Mouse (Mus musculus) urinary bladder, postnatal 14 days (tissue): Measurements from ENCODE around the gene Sp6.

Experiments used
- DNase-seq: peaks from one replicate; pipeline ENCODE4 v3.0.0; 2021; ENCODE audit warnings: low spot score

Gene Sp6

GRCm38 (mm10) chr11:97021873-97022484, 8.8 kb downstream of the Sp6 start:
- peak; percentile 71 for DNase-seq

- peak; percentile 77 for DNase-seq
These were observed 11.8 kb downstream of the Sp6 start for GRCm38 (mm10) chr11:97024977-97025376.

- peak; percentile 88 for DNase-seq
These were observed 12.6 kb downstream of the Sp6 start for GRCm38 (mm10) chr11:97025721-97026344.

GRCm38 (mm10) chr11:97029686-97030417, 16.7 kb downstream of the Sp6 start, which contains the start of gene Scrn2:
Scrn2 (plus strand) TSS chr11:97029938.
- DNase-seq, result peak; percentile 80

- DNase-seq, result no peak
These were observed 17.2 kb downstream of the Sp6 start for GRCm38 (mm10) chr11:97030426-97030825.

- no peak for DNase-seq
These were observed 18.8 kb downstream of the Sp6 start for GRCm38 (mm10) chr11:97031977-97032376.

GRCm38 (mm10) chr11:97032499-97032898, 19.3 kb downstream of the Sp6 start:
- no peak for DNase-seq

GRCm38 (mm10) chr11:97033781-97034180, 20.6 kb downstream of the Sp6 start:
- no peak for DNase-seq

GRCm38 (mm10) chr11:97036141-97036540, 22.9 kb downstream of the Sp6 start:
- no peak for DNase-seq

GRCm38 (mm10) chr11:97038881-97039280, 25.7 kb downstream of the Sp6 start:
- DNase-seq, result no peak

GRCm38 (mm10) chr11:97040301-97041021, 27.3 kb downstream of the Sp6 start:
- no peak for DNase-seq

- peak; percentile 91 for DNase-seq
These were observed 28.1 kb downstream of the Sp6 start, which contains the start of the genes Lrrc46 and Mrpl10 for GRCm38 (mm10) chr11:97041022-97041899. Lrrc46 (minus strand) TSS chr11:97041407. Mrpl10 (plus strand) TSS chr11:97041560.

GRCm38 (mm10) chr11:97044902-97045301, 31.7 kb downstream of the Sp6 start:
- DNase-seq, result no peak

- no peak for DNase-seq
These were observed 32.7 kb downstream of the Sp6 start for GRCm38 (mm10) chr11:97045861-97046260.

GRCm38 (mm10) chr11:97048090-97048650, 35.0 kb downstream of the Sp6 start:
- DNase-seq, result no peak

- no peak for DNase-seq
These were observed 36.4 kb downstream of the Sp6 start for GRCm38 (mm10) chr11:97049492-97050085.

GRCm38 (mm10) chr11:97050216-97050943, 37.2 kb downstream of the Sp6 start, which contains the start of gene Osbpl7:
Osbpl7 (plus strand) TSS chr11:97050628.
- peak; percentile 74 for DNase-seq

- DNase-seq, result no peak
These were observed 37.9 kb downstream of the Sp6 start for GRCm38 (mm10) chr11:97050944-97051586.

GRCm38 (mm10) chr11:97052219-97052646, 39.0 kb downstream of the Sp6 start:
- peak; percentile 60 for DNase-seq
